Mouse (Mus musculus): ENCODE data around the gene Hdgf.

- TF ChIP-seq CTCF (IDR thresholded peaks at IDR 0.05) (no peak), EP300 (IDR thresholded peaks at IDR 0.05) (no peak)
Measured at GRCm38 (mm10) chr3:87884708-87885251, 21.3 kb upstream of the Hdgf start.

Measured in lung, postnatal 0 days (tissue).